Mouse (Mus musculus) liver, embryonic 14.5 days (tissue): ENCODE results near the gene Gm9837. TPM values are rescaled to one million over a fixed set of nuclear protein-coding genes. Genes with fewer than 3 reads are reported as not detected.

Experiments used
- ATAC-seq: fragments of 200-750 bp; cut with Nextera tagmentation; 2 replicates; pipeline ENCODE4 v1.8.0; 2017; ENCODE audit warnings: moderate number of reproducible peaks, mild to moderate bottlenecking, moderate library complexity; ENCODE audit not compliant: insufficient read depth
- DNase-seq, 3 experiments: peaks; one replicate each; pipeline ENCODE4 v3.0.0-alpha.2; 2012 to 2013; ENCODE audit warnings: low read depth in 3 of 3, low spot score in 3 of 3
- H3K27ac ChIP-seq: fragments of 300-500 bp; sonication (generic); 2 replicates; pipeline ENCODE4 v1.5.1; 2014; ENCODE audit warnings: moderate library complexity, mild to moderate bottlenecking, control low read depth, inconsistent platforms
- H3K27me3 ChIP-seq: fragments of 300-500 bp; sonication (generic); 2 replicates; pipeline ENCODE4 v1.6.1; 2014; ENCODE audit warnings: mild to moderate bottlenecking, low read length, moderate library complexity; ENCODE audit not compliant: control insufficient read depth, insufficient read depth
- H3K36me3 ChIP-seq: fragments of 300-500 bp; sonication (generic); replicated peaks from 2 replicates; pipeline ENCODE4 v1.6.1; 2014; ENCODE audit warnings: low read depth; ENCODE audit not compliant: control insufficient read depth, insufficient read depth
- H3K4me1 ChIP-seq, 2 experiments: fragments of 200-500 bp in 1 of 2; fragments of 300-500 bp in 1 of 2; sonication (generic) in 1 of 2; replicated peaks; 2 replicates each; pipeline ENCODE4 v1.6.1; 2012 to 2014; ENCODE audit warnings: antibody characterized with exemption in 1 of 2, inconsistent platforms in 1 of 2, low read length in 1 of 2; ENCODE audit not compliant: control insufficient read depth in 2 of 2, insufficient read depth in 2 of 2
- H3K4me2 ChIP-seq: fragments of 300-500 bp; sonication (generic); 2 replicates; pipeline ENCODE4 v1.6.1; 2014; ENCODE audit warnings: low read depth, mild to moderate bottlenecking, control low read depth, moderate library complexity
- H3K4me3 ChIP-seq, 2 experiments: fragments of 200-500 bp in 1 of 2; fragments of 300-500 bp in 1 of 2; sonication (generic) in 1 of 2; 2 replicates each; pipeline ENCODE4 v1.5.1; 2012 to 2014; ENCODE audit warnings: low read depth in 2 of 2, low read length in 2 of 2, mild to moderate bottlenecking in 2 of 2, control low read depth in 1 of 2, inconsistent platforms in 1 of 2, moderate library complexity in 1 of 2; ENCODE audit not compliant: insufficient read depth in 1 of 2
- H3K9ac ChIP-seq: fragments of 300-500 bp; sonication (generic); replicated peaks from 2 replicates; pipeline ENCODE4 v1.6.1; 2014; ENCODE audit warnings: mild to moderate bottlenecking, control low read depth, moderate library complexity
- H3K9me3 ChIP-seq: fragments of 300-500 bp; sonication (generic); 2 replicates; pipeline ENCODE4 v1.6.1; 2016; ENCODE audit warnings: low read length, mixed read lengths; ENCODE audit not compliant: control insufficient read depth
- CTCF ChIP-seq: IDR thresholded peaks from 2 replicates; pipeline ENCODE4 v1.5.1; 2016; ENCODE audit warnings: antibody characterized with exemption, low read depth, control low read depth
- EP300 ChIP-seq: IDR thresholded peaks from 2 replicates; pipeline ENCODE4 v1.6.1; 2016; ENCODE audit warnings: antibody characterized with exemption, low read depth
- WGBS: fragments of 180-500 bp; shearing (Covaris S2); extraction: QIAGEN DNeasy Blood & Tissue Kit; methylation state at CpG from one replicate; pipeline ENCODE4 v1.1.7; 2014; ENCODE audit not compliant: insufficient replicate concordance; 5-methylcytosine and 5-hydroxymethylcytosine counted together
- polyA plus RNA-seq, 2 experiments: library from polyadenylated mRNA; depleted of rRNA in 1 of 2; stranded (reverse) in 1 of 2; unstranded in 1 of 2; fragments of >200 nt; fragmentation: Nextera tagmentation in 1 of 2; extraction: Ambion mirVana in 1 of 2; gene quantifications; 2 replicates each; pipeline versions ENCODE4 v1.2.1 to v1.2.3; 2012 to 2014

The Gm9837 gene
- polyA plus RNA-seq, 2 experiments, result not detected

DNA sequence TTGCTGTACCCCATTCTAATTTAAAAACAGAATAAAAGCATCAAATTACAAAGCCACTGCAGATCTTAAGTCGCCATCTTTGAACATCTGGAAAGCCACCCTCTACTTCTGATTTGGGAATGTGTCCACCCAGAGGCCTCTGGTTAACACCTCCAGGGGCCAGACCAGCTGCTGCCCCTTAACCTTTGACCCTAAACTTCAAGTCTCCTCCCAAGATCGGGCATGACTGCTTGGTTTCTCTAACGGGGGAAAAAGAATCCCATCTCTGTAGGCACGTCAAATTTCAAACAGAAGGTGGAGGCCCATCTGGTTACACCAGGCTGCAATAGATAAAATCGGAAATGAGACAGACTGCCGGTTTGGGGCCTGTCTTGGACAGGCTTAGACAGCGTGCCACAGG, 7.6 kb upstream of the Gm9837 start:
- TF ChIP-seq EP300 (no peak), CTCF (no peak)

DNA sequence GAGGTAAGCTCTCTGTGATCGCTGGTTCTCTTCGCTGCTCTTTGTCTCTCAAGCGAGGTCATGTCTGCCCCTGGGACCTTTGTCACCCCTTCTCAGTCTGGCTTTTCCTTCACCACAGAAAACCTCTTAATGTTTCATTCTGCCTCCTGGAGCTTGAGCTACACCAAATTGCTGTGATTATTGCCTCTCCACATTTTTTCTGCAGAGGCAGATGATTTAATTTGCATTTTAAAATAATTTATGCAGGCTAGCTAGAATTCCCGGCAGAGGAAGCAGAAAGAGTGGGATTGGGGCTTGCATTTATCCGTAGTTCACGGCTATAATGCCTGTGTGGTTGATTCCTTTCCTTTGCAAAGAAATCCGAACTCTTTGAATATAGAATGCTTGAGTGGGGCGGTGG, 5.3 kb upstream of the Gm9837 start:
- Histone ChIP-seq H3K36me3 (0 out of 2 replicates have a peak, but pooled peaks cover 4% of the 10 kb centered on the region), H3K4me3 (no peak overlapping the region), H3K27me3 (peaks cover 69% of the 10 kb centered on the region), H3K27ac (no peak overlapping the region), H3K4me1 (peaks cover 10% of the 10 kb centered on the region in 2 experiments), H3K9ac (no peak overlapping the region), H3K4me2 (no peak overlapping the region), H3K9me3 (no peaks in the 10 kb centered on the region)
- TF ChIP-seq EP300 (no peak), CTCF (no peak)
- WGBS, result 32% methylated on average over 8 of the region's 8 CpGs
- ATAC-seq (no peak), DNase-seq (no peak)

More for the DNA sequence above, 7.6 kb upstream of the Gm9837 start:
- peak overlapping the region; percentile 66 to 92 for H3K4me3 ChIP-seq
- DNase-seq, result no peak
- H3K4me2 ChIP-seq, result peak overlapping the region; percentile 72
- H3K9ac ChIP-seq, result peak overlapping the region; percentile 75
- H3K9me3 ChIP-seq, result no peaks in the 10 kb centered on the region
- H3K27me3 ChIP-seq, result peaks cover 59% of the 10 kb centered on the region
- 0 out of 2 replicates have a peak, but pooled peaks cover 4% of the 10 kb centered on the region for H3K36me3 ChIP-seq
- ATAC-seq, result no peak
- WGBS, result 16% methylated on average over 7 of the region's 7 CpGs
- no peak overlapping the region for H3K27ac ChIP-seq
- H3K4me1 ChIP-seq, result peaks cover 27 to 28% of the 10 kb centered on the region in 2 experiments

DNA sequence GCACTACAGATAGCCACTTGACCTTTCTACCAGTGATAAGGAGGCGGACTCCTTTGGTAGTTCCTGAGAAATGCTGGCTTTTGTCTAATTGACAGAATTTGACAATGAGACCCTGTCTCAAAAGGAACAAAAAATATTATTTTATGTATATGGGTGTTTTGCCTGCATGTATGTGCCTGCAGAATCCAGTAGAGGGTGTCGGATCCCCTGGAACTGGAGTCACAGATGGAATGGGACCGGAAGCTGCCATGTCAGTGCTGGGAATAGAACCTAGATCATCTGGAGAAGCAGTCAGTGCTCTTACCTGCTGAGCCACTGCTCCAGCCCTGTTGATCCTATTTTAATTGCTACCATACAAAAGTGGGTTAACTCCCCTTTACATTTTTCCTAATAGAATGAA, 2.4 kb upstream of the Gm9837 start:
- Histone ChIP-seq H3K4me3 (no peak overlapping the region), H3K9ac (no peak overlapping the region), H3K36me3 (no peaks in the 10 kb centered on the region), H3K4me2 (no peak overlapping the region), H3K27ac (no peak overlapping the region), H3K9me3 (no peaks in the 10 kb centered on the region), H3K27me3 (peaks cover 59% of the 10 kb centered on the region), H3K4me1 (peaks cover under 1 to 3% of the 10 kb centered on the region in 2 experiments; a peak in 3 of 4 replicates)
- TF ChIP-seq EP300 (no peak), CTCF (peak; percentile 59)
- DNase-seq (no peak), ATAC-seq (no peak)
- WGBS, result 66% methylated on average over 3 of the region's 3 CpGs

DNA sequence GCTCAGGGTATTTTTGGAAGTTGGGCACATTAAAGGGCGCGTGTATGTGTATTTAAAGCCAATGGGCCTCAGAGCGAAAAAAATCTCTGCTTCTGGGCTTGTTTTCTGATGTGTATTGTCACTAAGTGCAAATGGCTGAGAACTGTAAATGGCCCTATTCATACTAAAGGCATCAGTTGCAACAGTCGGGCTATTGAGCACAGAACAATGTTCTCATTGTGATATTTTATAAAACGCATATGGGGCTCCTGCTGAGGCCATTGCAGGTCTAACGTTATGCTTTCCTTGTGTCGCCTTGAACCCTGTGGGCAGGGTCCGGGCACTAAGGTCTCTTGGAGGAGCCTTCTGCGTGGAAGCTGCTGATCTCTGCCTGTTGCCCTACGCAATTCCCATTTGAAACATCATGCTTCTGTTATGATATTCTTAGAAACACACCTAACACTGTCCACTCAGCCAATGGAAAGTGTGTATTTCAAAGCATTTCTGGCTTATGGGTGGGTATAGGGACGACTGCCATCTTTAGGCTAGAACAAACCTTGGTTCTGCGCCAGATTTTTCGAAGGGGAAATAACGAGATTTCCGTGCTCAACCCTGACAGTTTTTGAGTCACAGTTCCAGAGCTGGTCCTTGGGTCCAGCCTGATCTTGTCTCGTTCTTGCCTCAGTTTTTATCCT, 848 bp downstream of the Gm9837 start:
- Histone ChIP-seq H3K4me3 (no peak overlapping the region), H3K27me3 (peaks cover 49% of the 10 kb centered on the region), H3K9me3 (no peaks in the 10 kb centered on the region), H3K4me2 (no peak overlapping the region), H3K36me3 (no peaks in the 10 kb centered on the region), H3K9ac (no peak overlapping the region), H3K27ac (no peak overlapping the region), H3K4me1 (peaks cover 0 to 2% of the 10 kb centered on the region in 2 experiments; a peak in 1 of 4 replicates)
- no peak for TF ChIP-seq EP300
- no peak for TF ChIP-seq CTCF
- ATAC-seq, result no peak
- no peak for DNase-seq
- 40% methylated on average over 16 of the region's 16 CpGs for WGBS

DNA sequence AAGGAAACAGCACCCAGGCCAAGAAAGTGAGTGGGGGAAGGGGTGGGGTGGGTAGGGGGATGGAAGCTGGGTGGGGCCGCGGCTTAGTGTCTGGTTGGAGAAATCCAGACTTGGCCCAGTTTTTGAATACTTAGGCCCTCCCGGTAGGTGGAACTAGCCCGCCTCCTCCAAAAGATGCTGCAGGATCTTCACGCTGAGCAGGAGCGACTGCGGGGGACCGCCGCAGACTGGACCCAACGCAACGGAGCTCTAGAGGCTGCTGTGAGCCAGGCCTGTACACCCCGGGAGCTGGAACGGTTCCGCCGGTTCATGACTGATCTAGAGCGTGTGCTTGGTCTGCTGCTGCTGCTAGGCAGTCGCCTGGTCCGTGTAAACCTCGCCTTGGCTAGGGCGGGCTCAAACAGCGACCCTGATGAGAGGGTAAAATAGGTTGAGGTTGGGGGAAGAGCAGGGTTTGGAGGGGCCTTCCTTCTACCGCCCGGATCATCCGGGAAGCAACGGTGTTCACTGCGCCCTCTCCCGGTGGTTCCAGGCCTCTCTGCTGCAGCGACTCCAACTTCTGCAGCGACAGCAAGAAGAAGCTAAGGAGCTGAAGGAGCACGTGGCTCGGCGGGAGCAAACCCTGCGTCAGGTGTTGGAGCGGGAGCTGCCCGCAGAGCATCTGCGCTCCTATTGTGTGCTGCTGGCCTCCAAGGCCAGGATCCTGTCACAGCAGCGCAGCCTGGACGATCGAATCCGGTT, 3.9 kb downstream of the Gm9837 start:
- WGBS, result 11% methylated on average over 40 of the region's 40 CpGs
- Histone ChIP-seq H3K9ac (no peak overlapping the region), H3K27ac (no peak overlapping the region), H3K4me1 (peaks cover 0 to 5% of the 10 kb centered on the region in 2 experiments; a peak in 2 of 4 replicates), H3K36me3 (no peaks in the 10 kb centered on the region), H3K4me3 (0 out of 4 replicates have a peak overlapping the region, but pooled peaks of 1 of the 2 experiments have one; percentile 7), H3K27me3 (peaks cover 61% of the 10 kb centered on the region), H3K9me3 (no peaks in the 10 kb centered on the region), H3K4me2 (peak overlapping the region; percentile 38)
- DNase-seq (no peak), ATAC-seq (peak; percentile 40; the same call in 1 of the 2 replicates)
- TF ChIP-seq CTCF (peak; percentile 90), EP300 (no peak)
